Mouse (Mus musculus) liver, embryonic 11.5 days (tissue): ENCODE measurements around the gene Dld. TPM values are rescaled to one million over a fixed set of nuclear protein-coding genes. Genes with fewer than 3 reads are reported as not detected.

ENCODE experiments used
- ATAC-seq: fragments of 200-750 bp; cut with Nextera tagmentation; replicated peaks from 2 replicates; pipeline ENCODE4 v1.8.0; 2017; ENCODE audit warnings: moderate number of reproducible peaks, mild to moderate bottlenecking, moderate TSS enrichment, moderate library complexity; ENCODE audit not compliant: low FRiP score
- DNase-seq: peaks from one replicate; pipeline ENCODE4 v3.0.0-alpha.2; 2017; ENCODE audit warnings: low spot score
- H3K27ac ChIP-seq: fragments of 300-500 bp; sonication (generic); 2 replicates; pipeline ENCODE4 v1.5.1; 2014; ENCODE audit warnings: mild to moderate bottlenecking, low read depth, low read length, control low read depth
- H3K27me3 ChIP-seq: fragments of 300-500 bp; sonication (generic); replicated peaks from 2 replicates; pipeline ENCODE4 v1.6.1; 2014; ENCODE audit warnings: low read length, mixed read lengths; ENCODE audit not compliant: control insufficient read depth, insufficient read depth
- H3K36me3 ChIP-seq: fragments of 300-500 bp; sonication (generic); 2 replicates; pipeline ENCODE4 v1.6.1; 2014; ENCODE audit warnings: mild to moderate bottlenecking, low read length, moderate library complexity, mixed read lengths; ENCODE audit not compliant: control insufficient read depth, insufficient read depth
- H3K4me1 ChIP-seq: fragments of 300-500 bp; sonication (generic); replicated peaks from 2 replicates; pipeline ENCODE4 v1.6.1; 2014; ENCODE audit warnings: low read length, mixed read lengths; ENCODE audit not compliant: control insufficient read depth, insufficient read depth
- H3K4me2 ChIP-seq: fragments of 300-500 bp; sonication (generic); 2 replicates; pipeline ENCODE4 v1.6.1; 2014; ENCODE audit warnings: mild to moderate bottlenecking, control low read depth, moderate library complexity
- H3K4me3 ChIP-seq: fragments of 300-500 bp; sonication (generic); 2 replicates; pipeline ENCODE4 v1.5.1; 2014; ENCODE audit warnings: low read depth, low read length, control low read depth
- H3K9ac ChIP-seq: fragments of 300-500 bp; sonication (generic); 2 replicates; pipeline ENCODE4 v1.6.1; 2014; ENCODE audit warnings: low read depth, low read length, control low read depth
- H3K9me3 ChIP-seq: fragments of 300-500 bp; sonication (generic); 2 replicates; pipeline ENCODE4 v1.6.1; 2016; ENCODE audit warnings: low read length, inconsistent platforms, mixed read lengths; ENCODE audit not compliant: control insufficient read depth
- WGBS: fragments of 180-500 bp; shearing (Covaris S2); extraction: QIAGEN DNeasy Blood & Tissue Kit; methylation state at CpG from one replicate; pipeline ENCODE4 v1.1.7; 2014; 5-methylcytosine and 5-hydroxymethylcytosine counted together
- polyA plus RNA-seq: library from polyadenylated mRNA; unstranded; fragments of >200 nt; fragmentation: Nextera tagmentation; extraction: Ambion mirVana; gene quantifications from 2 replicates; pipeline ENCODE4 v1.2.1, GENCODE M21; 2014

Dld gene
- polyA plus RNA-seq, 1 experiment from 2014 or later = 139 TPM

DNA sequence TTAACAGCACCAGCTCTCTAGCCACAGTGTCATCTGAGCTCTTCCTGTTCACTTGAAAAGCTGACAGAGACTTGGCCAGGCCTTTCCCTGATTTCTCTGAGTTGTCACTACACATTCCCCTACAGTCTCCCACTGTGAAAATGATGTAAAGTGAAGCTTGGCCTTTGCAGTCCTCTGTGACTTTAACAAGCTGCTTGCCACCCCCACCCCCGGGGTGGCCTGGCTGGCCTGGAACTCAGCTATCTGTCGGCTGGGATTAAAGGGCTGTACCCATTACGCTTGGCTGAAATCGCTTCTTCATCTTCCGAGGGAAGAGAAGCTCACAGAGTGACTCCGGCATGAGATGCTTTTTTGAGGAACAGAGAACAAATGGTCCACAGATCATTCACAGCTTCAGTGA, 35.3 kb downstream of the Dld start:
- no peak for DNase-seq
- Histone ChIP-seq H3K27ac (no peak overlapping the region), H3K36me3 (peaks cover 12% of the 10 kb centered on the region), H3K4me1 (no peaks in the 10 kb centered on the region), H3K9me3 (no peaks in the 10 kb centered on the region), H3K4me2 (no peak overlapping the region), H3K27me3 (no peaks in the 10 kb centered on the region), H3K4me3 (no peak overlapping the region), H3K9ac (no peak overlapping the region)
- WGBS = 74% methylated on average over 6 of the region's 6 CpGs
- no peak for ATAC-seq

DNA sequence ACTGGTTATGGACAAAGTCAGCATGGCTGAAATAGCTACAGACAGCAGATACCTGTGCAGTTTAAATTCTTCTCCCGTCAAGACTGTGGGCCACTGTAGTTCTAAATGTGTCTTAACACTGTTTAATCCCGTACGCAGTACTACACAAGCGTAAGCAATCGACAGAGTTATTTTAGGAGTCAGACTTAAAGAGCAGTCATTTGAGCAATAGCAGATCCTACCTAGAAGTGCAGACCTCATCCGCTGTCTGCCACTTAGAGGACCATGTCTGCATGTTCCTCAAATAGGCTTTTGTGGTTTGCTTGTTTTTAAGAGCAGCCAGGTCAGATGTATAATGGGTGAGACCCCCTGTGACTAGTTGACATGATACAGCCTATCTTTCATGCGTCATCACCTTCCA, 36.9 kb downstream of the Dld start:
- DNase-seq (no peak), ATAC-seq (no peak)
- H3K27ac ChIP-seq = no peak overlapping the region
- H3K4me2 ChIP-seq = no peak overlapping the region
- H3K4me3 ChIP-seq = no peak overlapping the region
- WGBS = 88% methylated on average over 7 of the region's 7 CpGs
- H3K9me3 ChIP-seq = no peaks in the 10 kb centered on the region
- peaks cover 12% of the 10 kb centered on the region for H3K36me3 ChIP-seq
- H3K27me3 ChIP-seq = no peaks in the 10 kb centered on the region
- no peak overlapping the region for H3K9ac ChIP-seq
- no peaks in the 10 kb centered on the region for H3K4me1 ChIP-seq

DNA sequence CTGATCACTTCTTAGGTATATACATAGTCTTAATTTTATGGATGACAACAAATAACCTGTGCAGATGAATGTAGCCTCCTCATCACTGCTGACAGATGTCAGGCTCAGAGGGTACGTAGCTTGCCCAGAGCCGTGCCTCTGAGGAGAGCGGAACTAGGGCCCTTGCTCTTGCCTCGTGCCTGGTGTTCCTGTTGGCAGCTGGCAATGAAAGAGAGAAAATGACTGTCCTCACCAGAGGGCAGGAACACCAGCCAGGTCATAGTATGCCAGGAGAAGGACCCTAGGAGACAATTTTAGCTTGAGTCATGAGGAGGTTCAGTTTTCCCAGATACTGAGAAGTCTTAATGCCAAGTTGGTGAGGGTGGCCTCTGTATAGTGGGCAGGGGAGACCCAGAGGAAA, 38.1 kb downstream of the Dld start:
- Histone ChIP-seq H3K4me2 (no peak overlapping the region), H3K4me1 (no peaks in the 10 kb centered on the region), H3K36me3 (peaks cover 12% of the 10 kb centered on the region), H3K9me3 (no peaks in the 10 kb centered on the region), H3K9ac (no peak overlapping the region), H3K4me3 (no peak overlapping the region), H3K27ac (no peak overlapping the region), H3K27me3 (no peaks in the 10 kb centered on the region)
- no peak for ATAC-seq
- DNase-seq = no peak
- 93% methylated on average over 4 of the region's 4 CpGs for WGBS

- Histone ChIP-seq H3K9me3 (no peaks in the 10 kb centered on the region), H3K4me2 (no peak overlapping the region), H3K36me3 (peaks cover 15% of the 10 kb centered on the region), H3K9ac (no peak overlapping the region), H3K4me3 (no peak overlapping the region), H3K27me3 (no peaks in the 10 kb centered on the region), H3K27ac (no peak overlapping the region), H3K4me1 (no peaks in the 10 kb centered on the region)
- DNase-seq (no peak), ATAC-seq (no peak)
- WGBS = 73% methylated on average over 5 of the region's 5 CpGs
These were observed 39.0 kb downstream of the Dld start for GRCm38 (mm10) chr12:31312281-31312680.

- Histone ChIP-seq H3K4me1 (no peaks in the 10 kb centered on the region), H3K9me3 (no peaks in the 10 kb centered on the region), H3K4me2 (no peak overlapping the region), H3K36me3 (peaks cover 15% of the 10 kb centered on the region), H3K27ac (no peak overlapping the region), H3K9ac (no peak overlapping the region), H3K27me3 (no peaks in the 10 kb centered on the region), H3K4me3 (no peak overlapping the region)
- ATAC-seq (no peak), DNase-seq (no peak)
- 82% methylated on average over 9 of the region's 9 CpGs for WGBS
These were observed 39.5 kb downstream of the Dld start for GRCm38 (mm10) chr12:31311671-31312265.

GRCm38 (mm10) chr12:31310687-31311086, 40.6 kb downstream of the Dld start:
- 83% methylated on average over 9 of the region's 9 CpGs for WGBS
- Histone ChIP-seq H3K4me3 (no peak overlapping the region), H3K27ac (no peak overlapping the region), H3K4me1 (no peaks in the 10 kb centered on the region), H3K9ac (no peak overlapping the region), H3K27me3 (no peaks in the 10 kb centered on the region), H3K9me3 (no peaks in the 10 kb centered on the region), H3K4me2 (no peak overlapping the region), H3K36me3 (peaks cover 15% of the 10 kb centered on the region)
- ATAC-seq (no peak), DNase-seq (no peak)

DNA sequence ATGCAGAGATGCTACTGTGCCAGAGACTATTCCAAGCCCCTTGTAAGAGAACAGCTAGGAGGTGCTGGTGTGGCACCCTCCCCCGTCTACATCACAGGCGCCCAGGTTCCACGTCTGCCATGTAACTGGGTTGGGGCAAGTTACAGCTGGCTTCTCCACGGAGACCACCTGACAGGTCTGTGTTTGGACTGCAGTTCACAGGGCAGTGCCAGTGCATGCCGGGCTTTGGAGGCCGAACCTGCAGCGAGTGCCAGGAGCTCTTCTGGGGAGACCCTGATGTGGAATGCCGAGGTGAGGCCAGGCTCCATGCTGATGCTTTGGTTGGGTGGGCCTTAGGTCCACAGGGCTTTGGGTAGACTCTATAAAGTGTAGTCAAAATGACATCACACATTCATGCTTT, 43.5 kb downstream of the Dld start:
- WGBS = 92% methylated on average over 8 of the region's 8 CpGs

DNA sequence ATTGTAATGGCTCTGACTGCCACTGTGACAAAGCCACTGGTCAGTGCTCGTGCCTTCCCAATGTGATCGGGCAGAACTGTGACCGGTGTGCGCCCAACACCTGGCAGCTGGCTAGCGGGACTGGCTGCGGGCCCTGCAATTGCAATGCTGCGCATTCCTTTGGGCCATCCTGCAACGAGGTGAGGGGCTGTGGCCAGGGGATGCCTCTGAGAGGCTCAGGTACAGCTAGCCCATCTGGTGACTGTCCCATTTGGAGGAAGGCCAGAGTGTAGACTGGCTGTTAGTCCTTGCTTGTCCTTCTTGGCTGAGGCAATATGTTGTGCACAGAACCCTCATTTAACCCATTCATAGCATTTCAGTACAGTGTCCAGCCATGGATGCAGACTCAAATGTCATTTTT, 44.2 kb downstream of the Dld start:
- Histone ChIP-seq H3K36me3 (peaks cover 3% of the 10 kb centered on the region), H3K4me3 (no peak overlapping the region), H3K9me3 (no peaks in the 10 kb centered on the region), H3K27me3 (no peaks in the 10 kb centered on the region), H3K4me2 (no peak overlapping the region), H3K27ac (no peak overlapping the region), H3K9ac (no peak overlapping the region), H3K4me1 (no peaks in the 10 kb centered on the region)
- DNase-seq (no peak), ATAC-seq (no peak)
- 88% methylated on average over 8 of the region's 8 CpGs for WGBS

More for the DNA sequence above, 43.5 kb downstream of the Dld start:
- Histone ChIP-seq H3K4me2 (no peak overlapping the region), H3K4me1 (no peaks in the 10 kb centered on the region), H3K9me3 (no peaks in the 10 kb centered on the region), H3K27ac (no peak overlapping the region), H3K27me3 (no peaks in the 10 kb centered on the region), H3K9ac (no peak overlapping the region), H3K36me3 (peaks cover 3% of the 10 kb centered on the region), H3K4me3 (no peak overlapping the region)
- no peak for DNase-seq
- ATAC-seq = no peak

DNA sequence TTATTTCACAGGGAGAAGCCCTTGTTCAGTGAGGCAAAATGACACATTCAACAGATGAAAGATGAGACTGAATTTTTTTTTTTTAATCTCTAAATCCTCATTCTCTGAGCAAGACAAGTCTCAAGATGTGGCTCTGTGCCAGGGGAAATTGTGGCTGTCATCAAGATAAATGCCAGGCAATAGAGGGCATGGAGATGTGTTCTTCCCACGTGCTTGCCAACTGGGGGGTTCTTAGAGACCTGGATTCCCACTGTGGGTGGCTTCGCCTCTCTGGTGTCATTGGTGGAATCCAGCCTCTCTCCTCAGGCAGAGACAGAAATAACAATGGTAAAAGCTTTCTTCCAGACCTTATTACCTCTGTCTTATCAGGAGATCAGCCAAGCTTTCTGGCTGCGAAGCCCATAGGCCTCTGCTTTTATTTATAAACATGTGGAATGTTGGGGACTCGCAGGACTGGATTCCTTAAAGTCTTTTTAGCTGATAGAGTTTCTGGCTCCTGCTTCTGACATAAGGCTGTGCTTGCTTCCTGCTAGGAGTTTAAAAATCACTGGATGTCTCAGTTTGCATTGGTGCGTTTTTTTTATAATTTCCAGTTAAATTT, 45.1 kb downstream of the Dld start:
- H3K9me3 ChIP-seq = no peaks in the 10 kb centered on the region
- H3K27me3 ChIP-seq = no peaks in the 10 kb centered on the region
- H3K4me2 ChIP-seq = no peak overlapping the region
- H3K9ac ChIP-seq = no peak overlapping the region
- WGBS = 70% methylated on average over 5 of the region's 5 CpGs
- DNase-seq = no peak
- H3K27ac ChIP-seq = no peak overlapping the region
- no peak for ATAC-seq
- no peak overlapping the region for H3K4me3 ChIP-seq
- no peaks in the 10 kb centered on the region for H3K4me1 ChIP-seq
- H3K36me3 ChIP-seq = peaks cover 3% of the 10 kb centered on the region
